Mouse (Mus musculus): ENCODE measurements around the gene Trim34b. TPM values are rescaled to one million over a fixed set of nuclear protein-coding genes. Genes with fewer than 3 reads are reported as not detected.
"Not testable (repeated sequence)": the region's sequence is repeated elsewhere in the genome, so short reads cannot be mapped to it uniquely, and the experiment has no call there.

Trim34b gene
- polyA plus RNA-seq, 1 experiment from 2014 or later, result not detected

GRCm38 (mm10) chr7:104348043-104348442 is 18.8 kb downstream of the Trim34b start:
- not testable (repeated sequence) for H3K9ac ChIP-seq (replicated peaks; ENCODE audit: low read length); ATAC-seq (ENCODE audit: low FRiP score, low TSS enrichment); H3K9me3 ChIP-seq (ENCODE audit: low read length); H3K4me3 ChIP-seq (ENCODE audit: low read length); H3K27ac ChIP-seq (ENCODE audit: low read length); H3K4me1 ChIP-seq (ENCODE audit: insufficient read depth, low read length); H3K4me2 ChIP-seq (replicated peaks; ENCODE audit: low read depth, low read length); H3K36me3 ChIP-seq (ENCODE audit: insufficient read depth, low read length); H3K27me3 ChIP-seq (ENCODE audit: insufficient read depth, low read length)
- 94% methylated on average over 4 of the region's 4 CpGs for WGBS

- peak; percentile 100 for ATAC-seq (ENCODE audit: low FRiP score, low TSS enrichment)
- H3K27ac ChIP-seq (ENCODE audit: low read length), result peak within 1 kb of the TSS; percentile 68
- H3K4me3 ChIP-seq (ENCODE audit: low read length), result peak within 1 kb of the TSS; percentile 57
- H3K36me3 ChIP-seq (ENCODE audit: insufficient read depth, low read length), result no peaks in the 10 kb centered on the region
- WGBS, result 4% methylated on average over 14 of the region's 14 CpGs
- peak within 1 kb of the TSS; percentile 65 for H3K4me2 ChIP-seq (replicated peaks; ENCODE audit: low read depth, low read length)
- no peaks in the 10 kb centered on the region for H3K9me3 ChIP-seq (ENCODE audit: low read length)
- H3K27me3 ChIP-seq (ENCODE audit: insufficient read depth, low read length), result no peaks in the 10 kb centered on the region
- H3K9ac ChIP-seq (replicated peaks; ENCODE audit: low read length), result peak within 1 kb of the TSS; percentile 50
- H3K4me1 ChIP-seq (ENCODE audit: insufficient read depth, low read length), result peaks cover 8% of the 10 kb centered on the region; the same call in 1 of the 2 replicates
Measured at GRCm38 (mm10) chr7:104352717-104353599, 23.7 kb downstream of the Trim34b start, which contains the start of gene Trim12c. TSS of gene Trim12c (minus strand) at chr7:104353362.

GRCm38 (mm10) chr7:104353600-104353967 is 24.3 kb downstream of the Trim34b start:
- ATAC-seq (ENCODE audit: low FRiP score, low TSS enrichment), result no peak; the same call in 1 of the 2 replicates
- peak overlapping the region; percentile 65; the same call in 1 of the 2 replicates for H3K4me2 ChIP-seq (replicated peaks; ENCODE audit: low read depth, low read length)
- H3K4me3 ChIP-seq (ENCODE audit: low read length), result peak overlapping the region; percentile 57
- no peak overlapping the region for H3K9ac ChIP-seq (replicated peaks; ENCODE audit: low read length)
- no peaks in the 10 kb centered on the region for H3K27me3 ChIP-seq (ENCODE audit: insufficient read depth, low read length)
- H3K27ac ChIP-seq (ENCODE audit: low read length), result 0 out of 2 replicates have a peak overlapping the region, but pooled peaks have one; percentile 38
- WGBS, result 74% methylated on average over 2 of the region's 2 CpGs
- peaks cover 8% of the 10 kb centered on the region; the same call in 1 of the 2 replicates for H3K4me1 ChIP-seq (ENCODE audit: insufficient read depth, low read length)
- H3K36me3 ChIP-seq (ENCODE audit: insufficient read depth, low read length), result no peaks in the 10 kb centered on the region
- no peaks in the 10 kb centered on the region for H3K9me3 ChIP-seq (ENCODE audit: low read length)

- H3K4me3 ChIP-seq (ENCODE audit: low read length), result no peak overlapping the region
- H3K9me3 ChIP-seq (ENCODE audit: low read length), result no peaks in the 10 kb centered on the region
- ATAC-seq (ENCODE audit: low FRiP score, low TSS enrichment), result no peak
- H3K4me1 ChIP-seq (ENCODE audit: insufficient read depth, low read length), result no peaks in the 10 kb centered on the region
- H3K27me3 ChIP-seq (ENCODE audit: insufficient read depth, low read length), result no peaks in the 10 kb centered on the region
- H3K36me3 ChIP-seq (ENCODE audit: insufficient read depth, low read length), result no peaks in the 10 kb centered on the region
- no peak overlapping the region for H3K27ac ChIP-seq (ENCODE audit: low read length)
- no peak overlapping the region for H3K4me2 ChIP-seq (replicated peaks; ENCODE audit: low read depth, low read length)
- H3K9ac ChIP-seq (replicated peaks; ENCODE audit: low read length), result no peak overlapping the region
Measured at GRCm38 (mm10) chr7:104366339-104366738, 37.1 kb downstream of the Trim34b start.

- Histone ChIP-seq H3K4me1 (ENCODE audit: insufficient read depth, low read length) (no peaks in the 10 kb centered on the region), H3K27ac (ENCODE audit: low read length) (no peak within 1 kb of the TSS), H3K4me3 (ENCODE audit: low read length) (no peak within 1 kb of the TSS), H3K4me2 (replicated peaks; ENCODE audit: low read depth, low read length) (no peak within 1 kb of the TSS), H3K36me3 (ENCODE audit: insufficient read depth, low read length) (no peaks in the 10 kb centered on the region), H3K27me3 (ENCODE audit: insufficient read depth, low read length) (no peaks in the 10 kb centered on the region), H3K9me3 (ENCODE audit: low read length) (no peaks in the 10 kb centered on the region), H3K9ac (replicated peaks; ENCODE audit: low read length) (no peak within 1 kb of the TSS)
- ATAC-seq (ENCODE audit: low FRiP score, low TSS enrichment), result no peak
- WGBS, result 77% methylated on average over 1 of the region's 1 CpGs
Measured at GRCm38 (mm10) chr7:104369736-104370414, 40.6 kb downstream of the Trim34b start, which contains the start of gene Trim30b. TSS of gene Trim30b (minus strand) at chr7:104369884.

Other genes starting within 250 kb of the Trim34b start
- gene Olfr645, start 244.0 kb upstream of the Trim34b start, polyA plus RNA-seq (2015; fragmentation: Nextera tagmentation; extraction: Ambion mirVana), result not detected in 2 replicates
- gene Olfr646, start 224.6 kb upstream of the Trim34b start, polyA plus RNA-seq (2015; fragmentation: Nextera tagmentation; extraction: Ambion mirVana), result not detected in 2 replicates
- gene Ubqln5, start 199.6 kb upstream of the Trim34b start, polyA plus RNA-seq (2015; fragmentation: Nextera tagmentation; extraction: Ambion mirVana), result not detected in 2 replicates
- gene Olfr643, start 192.1 kb upstream of the Trim34b start, polyA plus RNA-seq (2015; fragmentation: Nextera tagmentation; extraction: Ambion mirVana), result not detected in 2 replicates
- not detected in 2 replicates for gene Ubqln3, start 186.2 kb upstream of the Trim34b start, polyA plus RNA-seq (2015; fragmentation: Nextera tagmentation; extraction: Ambion mirVana)
- gene Ubqlnl, start 178.9 kb upstream of the Trim34b start, polyA plus RNA-seq (2015; fragmentation: Nextera tagmentation; extraction: Ambion mirVana), result not detected in 2 replicates
- not detected in 2 replicates for gene Olfm5, start 164.6 kb upstream of the Trim34b start, polyA plus RNA-seq (2015; fragmentation: Nextera tagmentation; extraction: Ambion mirVana)
- gene Olfr648, start 146.1 kb upstream of the Trim34b start, polyA plus RNA-seq (2015; fragmentation: Nextera tagmentation; extraction: Ambion mirVana), result 0.15 and 0.19 TPM in 2 replicates
- not detected in 2 replicates for gene Olfr649, start 133.5 kb upstream of the Trim34b start, polyA plus RNA-seq (2015; fragmentation: Nextera tagmentation; extraction: Ambion mirVana)
- 2.3 and 2.6 TPM in 2 replicates for gene Trim6, start 110.7 kb upstream of the Trim34b start, polyA plus RNA-seq (2015; fragmentation: Nextera tagmentation; extraction: Ambion mirVana)
- gene Trim34a, start 85.0 kb upstream of the Trim34b start, polyA plus RNA-seq (2015; fragmentation: Nextera tagmentation; extraction: Ambion mirVana), result 1.9 and 2.5 TPM in 2 replicates
- 0.22 and 0.37 TPM in 2 replicates for gene Trim5, start 41.4 kb upstream of the Trim34b start, polyA plus RNA-seq (2015; fragmentation: Nextera tagmentation; extraction: Ambion mirVana)
- gene Trim12a, start 14.0 kb upstream of the Trim34b start, polyA plus RNA-seq (2015; fragmentation: Nextera tagmentation; extraction: Ambion mirVana), result 6.1 TPM in 2 replicates
- gene Trim12c, start 23.9 kb downstream of the Trim34b start, polyA plus RNA-seq (2015; fragmentation: Nextera tagmentation; extraction: Ambion mirVana), result 2.8 and 3.0 TPM in 2 replicates
- 0.09 and 0.12 TPM in 2 replicates for gene Trim30b, start 40.4 kb downstream of the Trim34b start, polyA plus RNA-seq (2015; fragmentation: Nextera tagmentation; extraction: Ambion mirVana)
- 0.13 and 0.21 TPM in 2 replicates for gene Trim30c, start 71.4 kb downstream of the Trim34b start, polyA plus RNA-seq (2015; fragmentation: Nextera tagmentation; extraction: Ambion mirVana)
- 1.2 and 1.5 TPM in 2 replicates for gene Trim30a, start 135.7 kb downstream of the Trim34b start, polyA plus RNA-seq (2015; fragmentation: Nextera tagmentation; extraction: Ambion mirVana)
- 0.35 and 0.42 TPM in 2 replicates for gene Trim30d, start 178.4 kb downstream of the Trim34b start, polyA plus RNA-seq (2015; fragmentation: Nextera tagmentation; extraction: Ambion mirVana)
- not detected in 2 replicates for gene Olfr651, start 220.7 kb downstream of the Trim34b start, polyA plus RNA-seq (2015; fragmentation: Nextera tagmentation; extraction: Ambion mirVana)
- not detected in 2 replicates for gene Olfr652, start 231.4 kb downstream of the Trim34b start, polyA plus RNA-seq (2015; fragmentation: Nextera tagmentation; extraction: Ambion mirVana)
- gene Olfr653, start 247.8 kb downstream of the Trim34b start, polyA plus RNA-seq (2015; fragmentation: Nextera tagmentation; extraction: Ambion mirVana), result not detected in 2 replicates

Measured in kidney, embryonic 16.5 days (tissue).